Mouse (Mus musculus) ovary, adult 2 months (tissue): ENCODE measurements around the gene Gm4791. TPM values are rescaled to one million over a fixed set of nuclear protein-coding genes. Genes with fewer than 3 reads are reported as not detected.

ENCODE experiments used
- polyA plus RNA-seq: library from polyadenylated mRNA; depleted of rRNA; stranded (reverse); fragments of >200 nt; gene quantifications from 2 replicates; pipeline ENCODE4 v1.2.3, GENCODE M21; 2012; rRNA removed

The Gm4791 gene
- polyA plus RNA-seq, result not detected in 2 replicates

GRCm38 (mm10) chr9:46998338-46998791, at the start of gene Gm4791:
TSS of gene Gm4791 (plus strand) at chr9:46998741.

